Mouse (Mus musculus) R1 (cell line): Measurements from ENCODE around the gene Acot4.
"Not testable (repeated sequence)": the region's sequence is repeated elsewhere in the genome, so short reads cannot be mapped to it uniquely, and the experiment has no call there.

Source experiments
- DNase-seq: peaks from one replicate; pipeline ENCODE4 v3.0.0-alpha.2; 2018; ENCODE audit warnings: low read depth, low spot score

The Acot4 gene

GRCm38 (mm10) chr12:84038241-84038640 is at the start of gene Acot4:
Gene Acot4, plus strand, starts transcription at chr12:84038379.
- DNase-seq = peak; percentile 33

- DNase-seq = no peak
These were observed 49.7 kb upstream of the Acot4 start for GRCm38 (mm10) chr12:83988483-83988882.

- peak; percentile 35 for DNase-seq
These were observed 48.8 kb upstream of the Acot4 start for GRCm38 (mm10) chr12:83989378-83989777.

GRCm38 (mm10) chr12:83997221-83997620 is 41.0 kb upstream of the Acot4 start:
- no peak for DNase-seq

- DNase-seq = no peak
These were observed 39.7 kb upstream of the Acot4 start for GRCm38 (mm10) chr12:83998341-83999107.

- not testable (repeated sequence) for DNase-seq
These were observed 38.9 kb upstream of the Acot4 start for GRCm38 (mm10) chr12:83999237-83999636.

GRCm38 (mm10) chr12:84000418-84000817 is 37.8 kb upstream of the Acot4 start:
- DNase-seq = no peak

- no peak for DNase-seq
These were observed 34.3 kb upstream of the Acot4 start for GRCm38 (mm10) chr12:84003866-84004265.

- DNase-seq = no peak
These were observed 29.9 kb upstream of the Acot4 start for GRCm38 (mm10) chr12:84008251-84008650.

- no peak for DNase-seq
These were observed 29.4 kb upstream of the Acot4 start for GRCm38 (mm10) chr12:84008729-84009128.

GRCm38 (mm10) chr12:84009171-84009965 is 28.8 kb upstream of the Acot4 start, which contains the start of gene Acot1:
Gene Acot1, plus strand, starts transcription at chr12:84009490.
- peak; percentile 88 for DNase-seq

GRCm38 (mm10) chr12:84010201-84010600 is 28.0 kb upstream of the Acot4 start:
- DNase-seq = no peak

- DNase-seq = peak; percentile 52
These were observed 26.7 kb upstream of the Acot4 start for GRCm38 (mm10) chr12:84011251-84012040.

- DNase-seq = no peak
These were observed 25.0 kb upstream of the Acot4 start for GRCm38 (mm10) chr12:84013130-84013529.

GRCm38 (mm10) chr12:84013701-84014100 is 24.5 kb upstream of the Acot4 start:
- no peak for DNase-seq

- not testable (repeated sequence) for DNase-seq
These were observed 17.7 kb upstream of the Acot4 start for GRCm38 (mm10) chr12:84020528-84020927.

- DNase-seq = not testable (repeated sequence)
These were observed 15.9 kb upstream of the Acot4 start for GRCm38 (mm10) chr12:84022266-84022665.

GRCm38 (mm10) chr12:84023052-84023745 is 15.0 kb upstream of the Acot4 start:
- DNase-seq = no peak

GRCm38 (mm10) chr12:84025888-84026287 is 12.3 kb upstream of the Acot4 start:
- DNase-seq = no peak

- peak; percentile 80 for DNase-seq
These were observed 9.9 kb upstream of the Acot4 start for GRCm38 (mm10) chr12:84028328-84028727.

- DNase-seq = peak; percentile 82
These were observed 9.1 kb upstream of the Acot4 start for GRCm38 (mm10) chr12:84029043-84029442.
